Mouse (Mus musculus): ENCODE measurements around the gene Gm21987.

Gm21987 gene

DNA sequence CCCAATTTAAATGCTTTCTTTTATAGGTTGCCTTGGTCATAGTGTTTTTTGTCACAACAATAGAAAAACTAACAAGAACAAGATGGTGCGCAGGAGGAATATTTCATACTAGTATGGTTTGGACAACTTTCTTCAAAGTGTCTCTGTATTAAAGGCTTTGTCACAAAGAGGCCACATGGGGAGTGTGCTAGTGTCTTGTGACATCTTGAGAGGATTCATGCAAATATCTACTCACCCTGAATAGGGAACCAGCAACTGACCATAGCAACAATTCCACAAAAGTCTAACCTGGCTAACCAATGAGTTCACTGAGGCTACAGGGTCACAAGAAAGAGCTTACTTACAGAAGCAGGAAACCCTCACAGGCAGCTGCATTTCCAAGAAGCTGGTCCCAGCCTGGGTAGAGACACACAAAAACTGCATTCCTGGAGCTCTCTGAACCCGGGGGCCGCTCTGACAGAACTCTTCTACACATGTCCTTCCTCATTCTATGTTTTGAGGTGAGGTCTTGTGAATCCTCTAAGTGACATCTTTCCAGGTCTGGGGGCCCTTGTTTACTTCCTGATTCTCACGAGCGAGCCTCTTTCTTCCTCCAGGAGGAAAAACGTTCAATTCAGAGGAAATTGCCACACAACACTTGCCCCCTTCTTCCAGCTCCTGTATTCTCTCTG, 48.4 kb downstream of the Gm21987 start:
- DNase-seq (ENCODE audit: low spot score in 2 of 2): no peak

DNA sequence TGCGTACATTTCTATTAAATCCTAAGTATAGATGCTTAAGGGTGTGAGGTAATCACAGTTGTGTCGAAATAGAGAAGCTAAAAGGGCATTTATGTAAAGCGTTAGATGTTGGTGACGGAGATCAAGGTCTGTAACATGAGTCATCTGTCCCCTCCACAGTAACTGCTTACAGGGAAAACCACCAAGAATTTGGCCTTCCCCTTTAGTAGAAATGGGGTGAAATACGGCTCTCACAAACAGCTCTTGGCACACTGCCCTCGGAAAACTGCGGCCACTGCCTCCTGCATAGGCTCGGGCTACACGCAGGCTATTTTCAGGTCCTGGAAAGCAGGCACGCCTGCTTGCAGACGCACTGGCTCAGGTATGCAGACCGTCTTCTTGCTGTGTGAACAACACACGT, 49.3 kb downstream of the Gm21987 start:
- DNase-seq (ENCODE audit: low spot score in 2 of 2): peak in 1 of 2 experiments; percentile 39

DNA sequence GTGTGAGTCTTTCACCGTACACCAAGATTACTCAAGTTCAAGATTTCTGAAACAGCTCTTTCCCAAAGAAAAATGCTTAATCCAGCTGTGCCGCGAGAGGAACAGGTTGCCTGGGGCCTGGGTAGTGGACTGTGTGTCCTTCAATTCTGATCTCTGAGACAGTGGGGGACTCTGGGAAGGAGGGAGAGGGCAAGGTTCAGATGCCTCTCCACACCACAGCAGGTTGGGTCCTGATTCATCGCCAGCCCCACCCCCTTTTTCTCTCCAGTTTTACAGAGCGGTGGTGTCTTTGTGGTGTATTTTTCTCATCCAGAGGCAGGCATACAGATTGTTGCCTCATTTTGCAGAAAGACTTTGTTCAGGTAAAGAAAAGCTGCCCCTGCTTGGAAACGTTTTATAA, 51.4 kb downstream of the Gm21987 start:
- DNase-seq (ENCODE audit: low spot score in 2 of 2): no peak

GRCm38 (mm10) chr16:38399076-38399475, 52.2 kb downstream of the Gm21987 start:
- DNase-seq (ENCODE audit: low spot score in 2 of 2): no peak

DNA sequence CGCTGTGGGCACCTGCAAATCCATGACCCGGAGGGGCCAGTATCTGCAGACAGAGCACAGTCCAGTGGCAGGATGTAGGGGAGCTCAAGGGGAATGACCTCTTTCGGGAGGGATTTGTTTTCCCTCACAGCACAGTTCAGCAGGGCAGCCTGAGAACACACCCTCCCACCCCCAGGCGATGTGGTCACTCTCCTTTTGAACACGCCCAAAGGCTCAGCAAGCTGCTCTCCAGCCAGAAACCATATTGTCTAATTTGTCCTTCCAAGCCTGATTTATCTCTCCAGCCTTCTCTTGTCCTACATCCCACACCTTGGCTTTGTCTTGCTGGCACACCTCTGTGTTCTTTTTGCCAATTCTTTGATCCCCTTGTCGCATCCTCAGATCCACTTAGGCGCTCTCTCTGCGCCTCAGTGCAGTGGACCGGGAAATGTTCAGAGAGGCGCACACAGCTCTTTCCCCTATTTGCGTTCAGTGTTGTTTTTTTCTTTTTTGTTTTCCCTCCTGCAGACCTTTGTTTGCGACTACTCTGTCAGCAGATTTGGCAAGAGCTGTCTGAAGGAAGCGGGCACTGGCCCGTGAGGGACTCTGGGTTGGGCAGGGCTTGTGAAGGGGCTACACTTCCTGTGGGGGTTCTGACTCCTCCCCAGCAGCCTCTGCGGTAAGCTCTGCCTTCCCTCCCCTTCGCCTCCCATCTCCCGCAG, 52.8 kb downstream of the Gm21987 start:
- peak; percentile 72 to 76 for DNase-seq (ENCODE audit: low spot score in 2 of 2)

DNA sequence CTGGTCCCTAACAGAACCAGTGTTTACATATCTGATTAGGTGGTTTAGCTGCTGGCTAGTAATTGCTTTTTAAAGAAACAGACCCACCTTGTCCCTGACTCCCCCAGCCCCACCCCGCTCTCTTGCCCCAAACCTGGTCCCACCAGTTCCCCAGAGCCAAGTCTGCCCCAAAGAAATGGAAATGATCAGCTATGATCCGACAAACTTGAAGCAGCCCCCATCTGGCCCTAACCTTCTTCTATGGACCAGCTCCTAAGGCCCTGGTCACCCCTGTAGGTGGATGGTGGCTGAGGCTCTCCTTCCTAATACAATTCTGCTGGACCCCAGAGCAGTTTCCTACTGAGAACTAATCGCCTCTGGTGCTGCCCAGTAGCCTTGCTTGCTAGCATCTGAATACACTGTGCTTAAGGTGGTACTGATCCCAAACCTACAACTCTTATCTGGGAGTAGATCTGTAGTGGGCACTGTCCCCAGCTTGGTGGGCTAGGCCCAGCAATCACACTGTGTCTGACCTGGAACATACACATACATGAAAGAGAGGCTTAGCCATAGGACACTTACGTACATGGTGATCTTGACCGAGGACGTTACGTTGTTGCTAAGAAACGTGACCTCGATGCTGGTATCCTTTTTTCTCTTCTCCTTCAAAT, 53.6 kb downstream of the Gm21987 start:
- DNase-seq (ENCODE audit: low spot score in 2 of 2): no peak

GRCm38 (mm10) chr16:38401468-38401867, 54.6 kb downstream of the Gm21987 start:
- no peak for DNase-seq (ENCODE audit: low spot score in 2 of 2)

GRCm38 (mm10) chr16:38403639-38404038, 56.8 kb downstream of the Gm21987 start:
- peak; percentile 46 to 54 for DNase-seq (ENCODE audit: low spot score in 2 of 2)

DNA sequence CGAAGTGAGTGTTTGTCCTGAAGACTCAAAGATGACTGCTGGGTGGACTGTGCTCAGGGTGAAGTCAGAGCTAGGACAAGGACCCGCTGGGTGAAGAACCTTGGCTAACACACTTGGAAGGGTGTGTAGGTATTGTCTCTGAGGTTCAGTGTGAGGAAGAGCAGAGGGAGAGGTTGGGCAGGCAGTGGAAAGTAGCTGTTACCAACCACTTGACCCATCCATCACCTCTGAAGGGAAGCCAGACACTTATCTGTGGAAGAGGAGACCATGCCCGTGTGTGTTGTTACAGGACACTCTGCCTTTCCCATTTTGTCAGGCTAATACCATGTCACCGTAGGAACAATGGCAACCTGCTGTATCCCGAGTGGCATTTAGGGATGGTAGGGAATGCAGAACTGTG, 59.5 kb downstream of the Gm21987 start:
- DNase-seq (ENCODE audit: low spot score in 2 of 2): no peak

GRCm38 (mm10) chr16:38406708-38407107, 59.9 kb downstream of the Gm21987 start:
- DNase-seq (ENCODE audit: low spot score in 2 of 2): peak; percentile 23 to 28

- peak; percentile 23 to 32 for DNase-seq (ENCODE audit: low spot score in 2 of 2)
Measured at GRCm38 (mm10) chr16:38407584-38407983, 60.7 kb downstream of the Gm21987 start.

DNA sequence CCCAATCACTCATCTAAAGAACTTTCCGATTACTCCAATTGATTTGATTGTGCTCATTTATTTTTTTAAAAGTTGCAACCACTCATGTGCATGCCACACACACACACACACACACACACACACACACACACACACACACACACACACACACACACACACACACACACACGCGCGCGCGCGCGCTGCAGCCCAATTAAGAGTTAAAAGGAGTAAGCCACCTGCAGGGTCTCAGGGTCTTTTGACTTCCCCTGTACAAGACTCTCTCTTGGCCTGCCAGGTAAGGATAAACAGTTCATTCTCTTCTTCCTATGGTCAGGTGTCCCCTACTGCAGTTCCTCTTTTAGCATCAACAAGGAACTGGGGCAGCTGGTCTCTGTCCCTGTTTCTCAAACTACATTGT, 61.6 kb downstream of the Gm21987 start:
- no peak for DNase-seq (ENCODE audit: low spot score in 2 of 2)

Measured in spleen, postnatal 36 days (tissue).